Mouse (Mus musculus) liver, embryonic 11.5 days (tissue): ENCODE measurements at regions not wholly inside any gene's neighbourhood (a gene's known extent, or its start where the extent isn't known, plus 50 kb on each side); places are given as distances from the start of the nearest gene placed in this dataset.
A peak's percentile ranks its signal among the peaks of the same experiment; 100 is the strongest.

ENCODE experiments used
- ATAC-seq: fragments of 200-750 bp; cut with Nextera tagmentation; replicated peaks from 2 replicates; pipeline ENCODE4 v1.8.0; 2017; ENCODE audit warnings: moderate number of reproducible peaks, mild to moderate bottlenecking, moderate TSS enrichment, moderate library complexity; ENCODE audit not compliant: low FRiP score
- DNase-seq: peaks from one replicate; pipeline ENCODE4 v3.0.0-alpha.2; 2017; ENCODE audit warnings: low spot score
- H3K27ac ChIP-seq: fragments of 300-500 bp; sonication (generic); 2 replicates; pipeline ENCODE4 v1.5.1; 2014; ENCODE audit warnings: mild to moderate bottlenecking, low read depth, low read length, control low read depth
- H3K27me3 ChIP-seq: fragments of 300-500 bp; sonication (generic); replicated peaks from 2 replicates; pipeline ENCODE4 v1.6.1; 2014; ENCODE audit warnings: low read length, mixed read lengths; ENCODE audit not compliant: control insufficient read depth, insufficient read depth
- H3K36me3 ChIP-seq: fragments of 300-500 bp; sonication (generic); 2 replicates; pipeline ENCODE4 v1.6.1; 2014; ENCODE audit warnings: mild to moderate bottlenecking, low read length, moderate library complexity, mixed read lengths; ENCODE audit not compliant: control insufficient read depth, insufficient read depth
- H3K4me1 ChIP-seq: fragments of 300-500 bp; sonication (generic); replicated peaks from 2 replicates; pipeline ENCODE4 v1.6.1; 2014; ENCODE audit warnings: low read length, mixed read lengths; ENCODE audit not compliant: control insufficient read depth, insufficient read depth
- H3K4me2 ChIP-seq: fragments of 300-500 bp; sonication (generic); 2 replicates; pipeline ENCODE4 v1.6.1; 2014; ENCODE audit warnings: mild to moderate bottlenecking, control low read depth, moderate library complexity
- H3K4me3 ChIP-seq: fragments of 300-500 bp; sonication (generic); 2 replicates; pipeline ENCODE4 v1.5.1; 2014; ENCODE audit warnings: low read depth, low read length, control low read depth
- H3K9ac ChIP-seq: fragments of 300-500 bp; sonication (generic); 2 replicates; pipeline ENCODE4 v1.6.1; 2014; ENCODE audit warnings: low read depth, low read length, control low read depth
- H3K9me3 ChIP-seq: fragments of 300-500 bp; sonication (generic); 2 replicates; pipeline ENCODE4 v1.6.1; 2016; ENCODE audit warnings: low read length, inconsistent platforms, mixed read lengths; ENCODE audit not compliant: control insufficient read depth
- WGBS: fragments of 180-500 bp; shearing (Covaris S2); extraction: QIAGEN DNeasy Blood & Tissue Kit; methylation state at CpG from one replicate; pipeline ENCODE4 v1.1.7; 2014; 5-methylcytosine and 5-hydroxymethylcytosine counted together

- no peak overlapping the region for H3K4me2 ChIP-seq
- H3K4me1 ChIP-seq = no peaks in the 10 kb centered on the region
- DNase-seq (no peak), ATAC-seq (no peak)
- no peak overlapping the region for H3K4me3 ChIP-seq
- no peak overlapping the region for H3K27ac ChIP-seq
- no peaks in the 10 kb centered on the region for H3K36me3 ChIP-seq
- H3K9ac ChIP-seq = no peak overlapping the region
- no peaks in the 10 kb centered on the region for H3K9me3 ChIP-seq
- 0 out of 2 replicates have a peak, but pooled peaks cover under 1% of the 10 kb centered on the region for H3K27me3 ChIP-seq
- WGBS = 63% methylated on average over 4 of the region's 4 CpGs
Observed at GRCm38 (mm10) chr3:21945775-21946174, 130.7 kb upstream of the Tbl1xr1 start.

- WGBS = 55% methylated on average over 3 of the region's 3 CpGs
- no peaks in the 10 kb centered on the region for H3K36me3 ChIP-seq
- no peak for DNase-seq
- no peak for ATAC-seq
- H3K4me2 ChIP-seq = no peak overlapping the region
- no peaks in the 10 kb centered on the region; the same call in 1 of the 2 replicates for H3K4me1 ChIP-seq
- H3K27me3 ChIP-seq = no peaks in the 10 kb centered on the region
- no peak overlapping the region for H3K27ac ChIP-seq
- H3K9me3 ChIP-seq = no peaks in the 10 kb centered on the region
- H3K4me3 ChIP-seq = no peak overlapping the region
- no peak overlapping the region for H3K9ac ChIP-seq
Observed at GRCm38 (mm10) chr3:21947320-21948073, 129.0 kb upstream of the Tbl1xr1 start.

- DNase-seq (no peak), ATAC-seq (no peak)
- Histone ChIP-seq H3K4me2 (no peak overlapping the region), H3K27ac (no peak overlapping the region), H3K9me3 (no peaks in the 10 kb centered on the region), H3K27me3 (no peaks in the 10 kb centered on the region), H3K9ac (no peak overlapping the region), H3K4me3 (no peak overlapping the region), H3K36me3 (no peaks in the 10 kb centered on the region), H3K4me1 (no peaks in the 10 kb centered on the region; the same call in 1 of the 2 replicates)
- 79% methylated on average over 4 of the region's 4 CpGs for WGBS
Observed at GRCm38 (mm10) chr3:21948074-21948659, 128.3 kb upstream of the Tbl1xr1 start.

- Histone ChIP-seq H3K9ac (no peak overlapping the region), H3K4me2 (no peak overlapping the region), H3K9me3 (no peaks in the 10 kb centered on the region), H3K4me1 (no peaks in the 10 kb centered on the region; the same call in 1 of the 2 replicates), H3K4me3 (no peak overlapping the region), H3K36me3 (no peaks in the 10 kb centered on the region), H3K27me3 (no peaks in the 10 kb centered on the region), H3K27ac (no peak overlapping the region)
- ATAC-seq (no peak), DNase-seq (no peak)
- 71% methylated on average over 2 of the region's 2 CpGs for WGBS
Observed at GRCm38 (mm10) chr3:21949459-21949858, 127.0 kb upstream of the Tbl1xr1 start.

- H3K27me3 ChIP-seq = no peaks in the 10 kb centered on the region
- H3K27ac ChIP-seq = no peak overlapping the region
- no peaks in the 10 kb centered on the region for H3K9me3 ChIP-seq
- no peaks in the 10 kb centered on the region for H3K36me3 ChIP-seq
- ATAC-seq (no peak), DNase-seq (no peak)
- no peak overlapping the region for H3K4me2 ChIP-seq
- 62% methylated on average over 5 of the region's 5 CpGs for WGBS
- no peaks in the 10 kb centered on the region; the same call in 1 of the 2 replicates for H3K4me1 ChIP-seq
- H3K9ac ChIP-seq = no peak overlapping the region
- H3K4me3 ChIP-seq = no peak overlapping the region
Observed at GRCm38 (mm10) chr3:21950571-21950970, 125.9 kb upstream of the Tbl1xr1 start.

- Histone ChIP-seq H3K27me3 (no peaks in the 10 kb centered on the region), H3K27ac (no peak overlapping the region), H3K4me1 (no peaks in the 10 kb centered on the region; the same call in 1 of the 2 replicates), H3K4me2 (no peak overlapping the region), H3K9me3 (no peaks in the 10 kb centered on the region), H3K36me3 (no peaks in the 10 kb centered on the region), H3K4me3 (no peak overlapping the region), H3K9ac (no peak overlapping the region)
- no peak for ATAC-seq
- WGBS = 77% methylated on average over 13 of the region's 13 CpGs
- no peak for DNase-seq
Observed at GRCm38 (mm10) chr3:21951446-21952285, 124.8 kb upstream of the Tbl1xr1 start.

- no peak overlapping the region for H3K27ac ChIP-seq
- 0 out of 2 replicates have a peak, but pooled peaks have one; percentile 31 for ATAC-seq
- no peak for DNase-seq
- no peaks in the 10 kb centered on the region; the same call in 1 of the 2 replicates for H3K4me1 ChIP-seq
- whole genome bisulfite sequencing = 49% methylated on average over 8 of the region's 8 CpGs
- H3K9me3 ChIP-seq = no peaks in the 10 kb centered on the region
- H3K9ac ChIP-seq = no peak overlapping the region
- no peak overlapping the region for H3K4me2 ChIP-seq
- H3K27me3 ChIP-seq = no peaks in the 10 kb centered on the region
- H3K36me3 ChIP-seq = no peaks in the 10 kb centered on the region
- H3K4me3 ChIP-seq = no peak overlapping the region
Observed at GRCm38 (mm10) chr3:21952695-21953415, 123.6 kb upstream of the Tbl1xr1 start.

GRCm38 (mm10) chr3:21953416-21953810 is 123.0 kb upstream of the Tbl1xr1 start:
- no peaks in the 10 kb centered on the region for H3K9me3 ChIP-seq
- H3K4me3 ChIP-seq = no peak overlapping the region
- H3K36me3 ChIP-seq = no peaks in the 10 kb centered on the region
- no peaks in the 10 kb centered on the region for H3K27me3 ChIP-seq
- 72% methylated on average over 6 of the region's 6 CpGs for WGBS
- no peak overlapping the region for H3K4me2 ChIP-seq
- no peaks in the 10 kb centered on the region; the same call in 1 of the 2 replicates for H3K4me1 ChIP-seq
- DNase-seq = no peak
- H3K9ac ChIP-seq = no peak overlapping the region
- ATAC-seq = no peak
- H3K27ac ChIP-seq = no peak overlapping the region
